Mouse (Mus musculus): ENCODE results near the gene Crb1.
"Not testable (repeated sequence)": the region's sequence is repeated elsewhere in the genome, so short reads cannot be mapped to it uniquely, and the experiment has no call there.

The Crb1 gene

DNA sequence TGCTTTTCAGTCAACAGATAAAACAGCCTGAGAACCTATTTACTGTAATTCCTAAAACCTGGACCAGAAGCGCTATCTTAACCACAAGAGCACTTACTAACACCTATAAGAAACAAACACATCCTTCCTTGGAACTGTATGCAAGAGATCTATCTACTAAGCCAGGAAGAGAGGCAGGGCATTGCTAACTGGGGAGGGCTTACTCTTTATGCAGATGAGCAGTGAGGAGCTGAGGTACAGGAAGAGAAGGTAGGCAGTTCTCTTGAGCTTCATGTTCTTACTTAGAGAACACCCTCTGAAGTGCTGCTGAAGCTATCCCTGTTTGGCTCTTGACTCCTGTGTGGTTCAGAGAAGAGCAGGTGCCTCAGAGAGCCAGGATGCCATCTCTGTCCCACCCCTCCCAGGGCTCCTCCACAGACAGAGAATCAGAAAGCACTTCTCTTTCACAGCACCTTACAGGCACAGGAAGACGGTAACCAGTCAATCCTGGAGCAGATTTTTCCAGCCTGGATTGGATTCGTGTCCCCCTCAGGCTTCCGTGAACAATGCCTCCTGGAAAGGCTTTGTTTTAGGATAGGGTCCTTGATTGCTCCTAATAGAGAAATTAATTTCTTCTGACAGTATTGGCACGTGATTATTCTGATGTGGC is at the start of gene Crb1:
TSS of gene Crb1 (minus strand) at position 463 of the 649 bp plus-strand sequence.
- in situ Hi-C loops (cut with MboI; ENCODE audit: low sequenced_read_pairs) = no loop called here

DNA sequence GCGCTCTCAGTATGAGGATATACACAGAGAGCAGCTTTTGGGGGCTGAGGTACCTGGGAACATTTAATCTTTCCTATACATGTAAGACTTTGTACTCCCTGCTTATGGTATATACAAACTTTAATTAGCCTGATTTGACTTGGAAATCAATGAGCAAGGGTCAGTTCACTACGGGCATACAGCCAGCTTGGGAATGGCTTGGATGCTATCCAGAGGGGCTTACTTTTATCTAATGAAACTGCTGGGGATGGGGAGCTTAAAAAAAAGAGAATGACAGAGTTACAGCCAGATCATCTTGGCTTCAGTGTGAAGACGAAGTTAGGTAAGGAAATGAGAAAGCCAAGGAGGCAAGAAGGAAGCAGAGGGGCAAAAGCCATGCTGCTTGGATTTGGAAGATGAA is 48.1 kb upstream of the Crb1 start:
- in situ Hi-C loops (cut with MboI; ENCODE audit: low sequenced_read_pairs) = no loop called here

DNA sequence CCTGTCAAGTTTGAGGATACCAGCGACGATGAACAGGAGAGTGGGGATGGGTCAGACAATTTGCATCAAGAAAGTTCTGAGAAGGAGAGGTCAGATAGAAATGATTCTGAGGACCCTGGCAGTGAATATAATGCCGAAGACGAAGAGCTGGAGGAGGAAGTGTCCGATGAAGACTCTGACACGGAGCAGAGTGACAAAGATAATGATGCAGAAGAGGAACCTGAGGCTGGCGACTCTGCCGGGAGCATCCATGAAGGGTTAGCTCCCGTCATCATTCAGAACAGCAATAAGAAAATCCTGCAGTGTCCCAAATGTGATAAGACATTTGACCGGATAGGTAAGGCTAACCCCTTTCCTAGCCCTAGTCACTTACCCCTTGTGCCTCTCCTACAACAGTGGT is 47.0 kb upstream of the Crb1 start:
- in situ Hi-C loops (cut with MboI; ENCODE audit: low sequenced_read_pairs) = no loop called here

DNA sequence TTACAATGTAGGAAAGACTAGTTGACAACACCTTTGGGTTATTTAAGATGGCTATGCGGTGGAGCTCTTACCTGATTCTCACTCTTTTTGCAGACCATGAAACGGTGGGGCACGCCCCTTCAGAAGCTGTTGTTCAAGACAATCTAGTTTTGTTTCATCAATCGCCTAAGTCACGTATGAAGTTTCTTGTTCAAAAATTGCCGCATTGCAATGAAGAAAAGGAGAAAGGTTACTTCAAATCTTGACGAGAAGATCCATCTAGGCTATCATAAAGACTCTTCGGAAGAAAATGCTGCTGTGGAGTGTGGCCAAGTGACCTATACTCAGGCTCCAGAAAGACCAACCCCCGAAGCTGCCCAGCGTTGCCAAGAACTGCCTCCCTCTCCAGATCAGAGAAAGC is 46.0 kb upstream of the Crb1 start:
- in situ Hi-C loops (cut with MboI; ENCODE audit: low sequenced_read_pairs) = no loop called here

DNA sequence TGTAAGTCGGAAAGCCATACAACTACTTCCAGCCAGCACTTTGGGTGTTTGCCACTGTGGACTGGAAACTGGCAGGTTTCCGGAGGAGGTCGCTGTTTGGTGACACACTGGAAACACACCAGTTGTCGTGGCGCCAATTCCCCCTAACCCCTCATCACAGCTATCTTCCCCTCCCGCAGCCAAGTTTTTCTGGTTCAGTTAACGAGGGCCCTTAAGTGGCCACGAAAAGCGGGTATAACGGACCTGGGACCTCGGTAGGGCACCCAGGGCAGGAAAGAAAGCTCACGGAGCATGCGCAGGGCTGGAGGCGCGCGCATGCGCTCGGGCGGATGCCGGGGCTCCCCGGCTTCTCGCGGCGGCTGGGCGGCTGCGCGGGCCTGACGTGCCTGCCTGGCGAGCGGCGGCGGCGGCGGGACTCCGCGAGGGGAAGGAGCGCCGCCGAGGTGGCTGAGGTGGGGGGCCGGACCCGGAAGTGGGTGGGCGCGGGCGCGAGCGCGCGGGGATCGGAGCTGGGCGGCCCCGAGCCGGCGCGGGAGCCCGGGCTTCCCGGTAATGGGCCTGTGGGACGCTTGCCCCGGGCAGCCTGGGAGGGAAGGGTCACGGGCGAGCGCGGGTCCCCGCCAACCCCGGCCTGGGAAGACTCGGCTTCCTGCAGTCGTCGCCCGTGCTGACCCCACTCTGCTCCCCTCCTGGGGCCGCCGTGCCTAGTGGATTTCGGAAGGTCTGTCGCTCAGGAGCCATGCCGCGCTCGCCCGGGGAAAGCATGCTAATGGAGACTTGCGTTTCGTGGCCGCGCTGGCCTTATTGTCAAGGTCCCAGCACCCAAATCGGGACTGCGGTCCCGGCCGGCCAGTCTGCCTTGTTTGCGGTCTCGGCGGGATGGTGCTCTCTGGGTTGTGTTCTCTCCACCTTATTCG is 45.2 kb upstream of the Crb1 start, which contains the start of gene Zbtb41:
TSS of gene Zbtb41 (plus strand) at position 414 of the 917 bp plus-strand sequence.
- in situ Hi-C loops (cut with MboI; ENCODE audit: low sequenced_read_pairs) = no loop called here

DNA sequence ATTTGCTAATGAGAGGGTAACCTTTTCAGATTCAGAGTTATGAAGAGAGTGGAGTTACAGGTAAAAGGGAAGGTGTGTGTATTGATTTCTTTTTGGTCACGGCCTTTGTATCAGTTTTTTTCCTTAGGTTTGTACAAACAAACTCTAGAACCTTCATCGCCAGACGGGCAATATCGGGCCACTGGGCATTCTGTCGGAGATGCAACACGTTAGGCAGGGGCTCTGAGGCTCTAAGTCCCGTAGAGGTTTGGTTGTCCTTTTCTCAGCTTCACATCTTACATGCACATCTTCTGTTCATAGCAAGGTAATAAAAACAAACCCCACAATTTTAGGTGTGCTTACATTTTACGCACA is 44.6 kb upstream of the Crb1 start:
- in situ Hi-C loops (cut with MboI; ENCODE audit: low sequenced_read_pairs) = no loop called here

DNA sequence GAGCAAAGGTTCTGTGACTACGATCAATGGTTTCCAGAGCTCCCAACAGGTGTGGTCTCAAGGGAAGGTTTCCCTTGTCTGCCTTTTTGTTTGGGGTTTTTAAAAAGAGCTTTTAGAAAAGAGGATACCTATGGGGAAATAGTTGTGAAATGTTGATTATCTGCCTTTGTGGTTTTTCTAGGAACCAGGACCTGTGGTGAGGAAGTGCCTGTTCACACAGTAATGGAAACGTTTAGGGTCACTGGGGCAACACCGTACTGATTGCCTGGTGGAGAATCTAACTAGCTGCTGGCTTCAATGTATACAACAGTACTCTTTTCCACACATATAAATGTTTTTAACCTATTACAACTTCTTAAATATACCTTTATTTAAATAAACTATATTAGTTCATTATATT is 36.6 kb upstream of the Crb1 start:
- in situ Hi-C loops (cut with MboI; ENCODE audit: low sequenced_read_pairs) = no loop called here

DNA sequence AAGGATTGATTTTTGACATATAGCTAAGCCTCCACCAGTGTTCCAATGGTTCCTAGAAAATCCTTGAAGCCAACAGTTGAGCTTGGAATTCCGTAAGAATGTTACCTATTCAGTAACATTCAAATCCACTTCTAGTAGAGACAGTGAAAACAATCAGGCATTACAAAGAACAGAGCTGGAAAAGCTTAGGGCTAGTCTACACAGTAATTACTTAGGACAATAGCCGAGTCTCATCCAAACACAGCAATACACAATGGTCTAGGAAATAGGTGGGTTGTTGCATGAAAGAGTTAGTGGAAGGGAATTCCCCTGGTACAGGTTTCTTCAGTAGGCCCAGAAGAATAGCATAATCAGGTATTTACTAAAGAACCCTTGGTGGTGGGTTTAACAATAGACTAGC is 35.5 kb upstream of the Crb1 start:
- in situ Hi-C loops (cut with MboI; ENCODE audit: low sequenced_read_pairs) = not testable (repeated sequence)

DNA sequence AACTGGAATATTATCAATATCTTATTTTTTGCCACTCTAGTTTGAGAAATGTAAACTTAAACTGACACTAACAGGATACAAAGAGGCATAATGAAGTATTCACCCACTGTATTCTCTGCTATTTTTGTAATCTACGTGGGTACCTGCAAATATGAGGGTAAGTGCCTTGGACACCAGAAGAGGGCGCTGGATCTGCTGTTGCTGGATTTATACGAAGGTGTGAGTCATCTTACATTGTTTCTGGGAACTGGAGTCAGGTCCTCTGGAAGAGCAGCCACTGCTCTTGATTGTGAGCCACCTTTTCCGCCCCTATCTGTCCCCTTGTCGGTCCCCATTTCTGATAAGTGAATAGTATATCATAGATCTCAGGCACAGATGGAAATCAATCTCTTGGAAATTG is 30.8 kb upstream of the Crb1 start:
- in situ Hi-C loops (cut with MboI; ENCODE audit: low sequenced_read_pairs) = no loop called here

DNA sequence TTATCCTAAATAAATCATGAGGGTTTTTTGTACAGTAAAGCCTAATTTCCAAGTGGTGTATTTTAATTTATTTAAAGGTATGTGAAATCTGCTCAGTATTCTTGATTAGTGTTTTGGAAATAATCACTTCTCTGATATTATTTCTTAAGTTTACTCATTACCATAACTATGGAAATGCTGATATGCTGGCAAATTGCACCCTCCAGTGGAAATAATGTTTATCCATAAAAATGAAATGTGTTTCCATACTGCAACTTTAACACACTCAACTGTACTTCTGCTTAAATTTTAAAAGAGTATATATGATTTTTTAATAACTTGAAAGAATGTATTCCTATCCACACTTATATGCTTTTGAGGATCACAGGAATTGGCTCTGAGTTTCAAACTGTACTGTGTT is 28.9 kb upstream of the Crb1 start:
- in situ Hi-C loops (cut with MboI; ENCODE audit: low sequenced_read_pairs) = no loop called here

DNA sequence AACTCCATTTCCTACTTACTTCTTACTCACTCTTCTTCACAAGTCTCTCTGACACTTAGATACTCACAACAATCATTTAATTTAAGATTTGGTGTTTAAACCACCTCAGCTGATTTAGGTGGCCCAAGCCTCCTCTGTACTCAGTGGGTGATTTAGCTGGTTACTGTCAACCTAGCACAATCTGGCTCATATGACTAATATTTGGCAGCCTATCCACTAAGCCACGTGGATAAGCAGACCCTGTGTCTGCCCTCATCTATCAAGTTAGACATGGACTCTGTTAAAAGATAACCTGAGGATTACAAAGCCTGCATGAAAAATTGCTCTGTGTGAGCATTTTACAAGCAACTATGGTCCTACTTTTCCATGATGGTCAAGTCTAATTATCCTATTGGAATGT is 19.7 kb upstream of the Crb1 start:
- in situ Hi-C loops (cut with MboI; ENCODE audit: low sequenced_read_pairs) = no loop called here

DNA sequence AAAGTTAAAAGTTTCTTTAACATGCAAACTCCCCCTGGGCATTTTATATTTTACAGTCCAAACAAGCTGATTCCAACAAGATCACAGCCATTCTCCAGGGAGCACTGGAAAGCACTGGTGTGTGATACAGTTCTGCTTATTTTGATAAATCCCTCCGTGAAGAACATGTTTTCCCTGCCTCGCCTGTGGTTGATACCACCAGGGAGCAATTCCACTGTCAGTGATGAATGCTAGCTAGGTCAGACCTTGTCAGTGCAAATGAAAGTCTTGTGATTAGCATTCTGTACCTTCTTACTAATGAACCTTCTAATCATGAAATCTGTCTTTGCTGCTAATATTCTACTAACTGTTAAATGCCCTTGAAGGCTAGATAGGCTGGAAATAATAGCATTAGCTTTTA is 14.8 kb upstream of the Crb1 start:
- in situ Hi-C loops (cut with MboI; ENCODE audit: low sequenced_read_pairs) = no loop called here

DNA sequence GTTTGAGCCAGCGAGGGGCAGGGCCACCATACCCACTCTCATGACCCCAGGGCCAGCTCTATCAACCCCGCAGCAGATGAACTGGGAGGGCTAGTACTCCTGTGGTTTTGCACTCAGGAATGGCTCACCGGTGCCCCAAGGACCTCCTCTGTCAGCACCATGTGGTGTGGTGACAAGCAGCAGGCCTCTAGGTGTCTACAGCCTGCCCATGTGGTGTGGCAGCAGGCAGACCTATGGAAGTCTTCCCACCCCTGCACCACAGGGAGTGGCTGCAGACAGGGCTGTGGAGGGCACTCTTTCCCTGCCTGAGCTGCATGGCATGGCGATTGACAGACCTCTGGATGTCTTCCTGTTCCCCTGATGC is 2.7 kb upstream of the Crb1 start:
- in situ Hi-C loops (cut with MboI; ENCODE audit: low sequenced_read_pairs) = no loop called here

DNA sequence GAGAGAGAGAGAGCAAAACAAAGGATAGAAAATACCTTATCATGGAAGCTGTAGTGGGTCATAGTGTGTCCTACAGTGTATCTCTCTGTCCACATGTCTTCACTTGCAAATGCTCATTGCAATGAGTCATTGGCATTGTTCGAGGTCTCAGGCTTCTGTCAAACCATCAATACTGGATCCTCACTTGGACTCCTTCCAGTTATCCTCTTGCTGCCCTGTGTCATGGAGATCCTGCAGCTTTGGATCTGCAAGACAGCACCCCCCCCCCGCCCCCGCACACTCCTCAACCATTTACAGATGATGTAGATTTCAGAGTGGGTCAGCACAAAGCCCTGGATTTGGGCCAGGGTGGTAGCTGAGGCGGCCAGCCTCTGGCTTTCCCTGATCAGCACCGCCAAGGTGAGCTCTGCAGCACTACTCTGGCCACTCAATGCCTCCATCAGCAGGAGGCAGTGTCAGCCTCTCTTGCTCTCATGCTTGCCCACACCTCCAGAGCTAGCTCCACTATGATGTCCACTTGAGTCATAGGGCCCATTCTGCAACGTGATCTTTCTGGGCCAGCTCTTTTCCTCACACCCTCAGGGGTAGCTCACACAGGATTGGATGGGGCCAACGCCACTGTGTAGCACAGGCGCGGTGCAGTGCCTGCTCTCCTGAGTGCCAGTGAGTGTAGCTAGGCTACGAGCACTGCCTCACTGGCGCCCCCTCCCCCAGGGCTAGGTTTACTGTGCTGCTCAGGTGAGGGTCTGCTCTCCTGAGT is 2.1 kb upstream of the Crb1 start:
- in situ Hi-C loops (cut with MboI; ENCODE audit: low sequenced_read_pairs) = no loop called here

DNA sequence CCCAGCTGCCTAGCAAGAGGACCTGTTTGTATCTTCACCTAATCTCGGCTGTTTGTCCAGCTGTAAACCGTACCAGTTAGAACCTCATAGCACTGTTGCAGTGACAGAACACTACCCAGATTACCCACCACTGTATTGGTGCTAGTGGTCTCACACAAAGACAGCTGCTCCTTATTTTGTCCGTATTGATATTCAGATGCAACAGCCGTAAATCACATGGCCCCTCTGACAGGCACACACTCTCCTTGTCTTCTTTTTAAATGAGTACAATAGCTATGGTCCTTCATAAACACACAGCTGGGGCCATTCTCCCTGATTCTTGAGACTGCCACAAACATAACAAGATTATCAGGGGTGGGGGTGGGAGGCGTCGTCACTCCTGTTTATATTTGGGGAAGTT is 1.0 kb downstream of the Crb1 start:
- in situ Hi-C loops (cut with MboI; ENCODE audit: low sequenced_read_pairs) = no loop called here

DNA sequence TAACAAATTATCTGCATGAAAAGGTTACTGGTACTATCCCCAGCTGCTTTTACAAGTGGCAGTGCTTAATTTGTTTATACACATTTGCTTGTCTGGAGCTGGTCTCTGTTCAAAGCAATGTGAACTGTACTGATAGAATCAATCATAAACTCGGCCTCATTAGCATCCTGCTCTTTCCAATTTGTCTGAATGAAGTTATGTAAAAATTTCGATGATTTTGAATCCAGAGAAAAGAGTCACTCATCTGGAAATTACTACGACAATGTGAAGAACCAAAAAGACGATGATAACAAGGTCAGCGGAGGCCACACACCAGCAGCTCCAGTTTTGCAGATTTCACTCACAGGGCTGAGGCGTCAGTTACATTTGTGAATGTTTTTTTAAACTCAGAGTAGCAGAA is 5.6 kb downstream of the Crb1 start:
- in situ Hi-C loops (cut with MboI; ENCODE audit: low sequenced_read_pairs) = no loop called here

DNA sequence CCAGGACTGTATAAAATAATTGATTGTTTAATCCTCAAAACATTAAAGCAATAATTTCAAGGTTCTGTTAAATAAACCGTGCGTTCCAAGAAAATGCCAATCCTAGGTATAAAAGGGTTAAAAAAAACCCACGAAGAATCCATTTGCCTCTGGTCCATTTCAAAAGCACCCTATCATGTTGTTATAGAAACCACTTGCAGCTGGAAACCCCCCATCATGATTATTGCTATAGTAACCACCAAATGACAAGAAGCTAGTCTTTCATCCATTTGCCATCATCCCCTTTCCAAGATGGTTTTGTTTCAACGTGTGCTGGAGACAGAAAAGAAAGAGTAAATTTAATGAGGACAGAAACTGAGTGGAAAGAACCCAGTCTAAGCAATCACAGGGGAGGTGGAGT is 28.3 kb downstream of the Crb1 start:
- in situ Hi-C loops (cut with MboI; ENCODE audit: low sequenced_read_pairs) = no loop called here

DNA sequence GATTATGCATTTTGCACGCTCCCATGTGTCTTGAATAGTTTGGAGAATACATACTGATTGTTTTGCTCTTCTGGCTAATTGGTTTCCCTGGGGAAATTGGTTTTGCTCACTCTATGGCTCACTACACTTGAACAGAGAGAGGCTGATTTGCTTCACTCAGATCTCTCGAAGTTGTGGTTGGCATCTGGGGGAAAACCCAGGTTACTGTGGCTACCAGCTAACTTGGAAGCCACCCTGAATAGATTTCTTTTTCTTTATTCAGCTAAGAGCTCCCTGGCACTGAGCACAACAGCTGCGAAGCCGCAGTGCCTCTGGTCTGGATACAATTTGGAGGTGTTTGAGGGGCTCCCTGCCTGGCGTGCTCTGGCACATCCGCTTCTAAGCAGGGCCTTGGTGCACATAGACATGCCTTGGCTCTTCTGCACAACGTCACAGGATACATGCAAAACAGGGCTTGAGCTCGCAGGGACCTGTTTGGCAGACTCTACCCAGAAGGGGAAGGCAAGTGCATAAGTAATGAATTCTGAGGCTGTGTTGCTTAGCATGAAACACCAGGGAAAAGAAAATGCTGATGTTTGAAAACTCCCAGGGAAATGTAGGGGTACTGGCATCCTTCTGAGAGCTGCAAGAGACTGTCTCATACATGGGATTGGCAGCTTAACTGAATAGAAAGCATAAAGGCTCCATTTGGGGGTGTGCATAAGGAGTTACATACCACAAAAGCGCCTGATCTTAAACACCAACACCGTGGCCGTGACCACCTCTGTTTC is 30.1 kb downstream of the Crb1 start:
- in situ Hi-C loops (cut with MboI; ENCODE audit: low sequenced_read_pairs) = no loop called here

DNA sequence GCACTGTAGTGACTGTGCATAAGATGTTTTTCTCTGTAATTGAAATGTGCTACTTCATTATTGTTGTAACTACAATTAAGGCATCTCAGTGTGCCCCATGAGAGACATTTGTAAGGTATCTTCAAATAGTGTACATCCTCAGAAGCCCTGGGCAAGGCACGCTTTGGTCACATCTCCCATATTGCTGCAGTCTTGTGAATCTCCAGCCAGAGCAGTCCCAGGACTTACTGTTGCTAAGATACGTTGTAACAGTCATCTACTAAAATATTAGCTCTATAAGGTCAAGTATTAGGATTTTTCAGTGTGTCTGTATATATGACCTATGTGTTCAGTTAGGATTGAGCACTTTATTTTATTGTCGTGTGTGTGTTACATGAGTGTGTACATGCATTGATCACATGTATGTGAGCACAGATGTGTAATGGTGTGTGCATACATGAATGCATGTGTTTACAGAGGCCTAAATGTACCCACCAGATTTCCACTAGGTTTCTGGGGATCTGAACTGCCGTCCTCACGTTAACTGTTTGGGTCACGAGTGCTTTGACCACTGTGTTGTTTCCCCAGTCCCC is 30.8 kb downstream of the Crb1 start:
- in situ Hi-C loops (cut with MboI; ENCODE audit: low sequenced_read_pairs) = no loop called here

DNA sequence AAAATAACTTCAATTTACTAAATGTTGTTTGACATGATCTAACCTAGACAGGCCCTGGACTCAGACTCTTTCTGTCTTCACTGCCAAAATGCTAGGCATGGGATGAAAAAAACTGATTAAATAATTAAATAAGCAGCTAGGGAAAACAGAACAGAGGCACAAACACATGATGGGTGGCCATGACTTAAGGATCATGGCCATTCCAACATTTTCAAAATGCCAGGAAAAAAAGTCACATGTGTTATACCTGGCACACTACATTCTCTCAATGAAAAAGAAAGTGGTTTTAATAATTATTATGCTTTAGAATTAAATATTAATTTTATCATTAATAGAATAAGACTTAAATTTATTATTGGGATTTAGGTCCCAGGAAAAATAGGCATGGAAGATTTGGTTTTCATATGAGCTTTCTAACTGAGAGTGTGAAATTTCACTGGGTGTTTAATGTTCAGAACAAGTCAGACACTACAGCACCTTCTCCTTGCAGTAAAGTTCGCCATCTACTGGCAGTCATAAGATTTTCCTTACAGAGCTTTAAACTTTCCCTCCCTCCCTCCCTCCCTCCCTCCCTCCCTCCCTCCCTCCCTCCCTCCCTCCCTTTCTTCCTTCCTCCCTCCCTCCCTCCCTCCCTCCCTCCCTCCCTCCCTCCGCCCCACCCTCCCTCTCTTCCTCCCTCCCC is 36.6 kb downstream of the Crb1 start:
- in situ Hi-C loops (cut with MboI; ENCODE audit: low sequenced_read_pairs) = no loop called here
